Mouse (Mus musculus): Measurements from ENCODE around the gene Krt34.

Gene Krt34

GRCm38 (mm10) chr11:100041454-100041853, at the start of gene Krt34:
Gene Krt34, minus strand, starts transcription at chr11:100041554.
- DNase-seq = no peak

DNA sequence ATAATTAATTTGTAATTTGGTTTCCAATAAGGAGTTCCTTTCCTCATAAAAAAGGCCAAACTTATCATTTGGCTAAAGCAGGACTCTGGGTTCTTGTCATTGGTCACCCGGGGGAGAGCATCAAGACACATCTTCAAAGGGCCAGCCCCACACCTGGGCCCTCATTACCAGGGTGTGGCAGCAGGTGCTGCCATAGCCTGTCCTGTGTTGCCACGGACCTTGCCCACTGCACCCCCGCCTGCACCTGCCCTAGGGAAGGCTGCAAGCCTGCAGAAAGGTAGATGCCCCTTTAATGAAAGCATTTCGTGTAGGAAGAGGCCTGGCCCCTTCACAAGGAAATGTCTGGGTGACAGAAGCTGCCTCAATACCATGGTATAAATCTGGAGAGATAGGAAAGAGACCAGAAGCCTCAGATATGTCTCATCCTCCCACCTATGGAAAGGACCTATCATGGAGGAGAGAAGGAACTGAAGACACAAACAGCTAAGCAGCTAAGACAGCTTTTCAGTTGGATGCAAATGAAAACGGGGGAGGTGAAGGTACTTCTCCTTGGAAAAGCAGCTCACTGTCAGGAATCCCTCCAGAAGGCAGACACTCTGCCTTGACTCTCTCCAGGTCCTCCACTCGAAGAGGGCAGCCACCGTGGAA, 47.1 kb upstream of the Krt34 start:
- DNase-seq = no peak

- DNase-seq = no peak
Measured at GRCm38 (mm10) chr11:100087861-100088260, 46.5 kb upstream of the Krt34 start, which contains the start of gene Krt32. Gene Krt32, minus strand, starts transcription at chr11:100088226.

GRCm38 (mm10) chr11:100073873-100074272, 32.5 kb upstream of the Krt34 start:
- DNase-seq = no peak

GRCm38 (mm10) chr11:100067293-100068036, 26.1 kb upstream of the Krt34 start:
- DNase-seq = no peak

GRCm38 (mm10) chr11:100066236-100067010, 25.1 kb upstream of the Krt34 start:
- no peak for DNase-seq

GRCm38 (mm10) chr11:100058875-100059274, 17.5 kb upstream of the Krt34 start:
- DNase-seq = no peak

DNA sequence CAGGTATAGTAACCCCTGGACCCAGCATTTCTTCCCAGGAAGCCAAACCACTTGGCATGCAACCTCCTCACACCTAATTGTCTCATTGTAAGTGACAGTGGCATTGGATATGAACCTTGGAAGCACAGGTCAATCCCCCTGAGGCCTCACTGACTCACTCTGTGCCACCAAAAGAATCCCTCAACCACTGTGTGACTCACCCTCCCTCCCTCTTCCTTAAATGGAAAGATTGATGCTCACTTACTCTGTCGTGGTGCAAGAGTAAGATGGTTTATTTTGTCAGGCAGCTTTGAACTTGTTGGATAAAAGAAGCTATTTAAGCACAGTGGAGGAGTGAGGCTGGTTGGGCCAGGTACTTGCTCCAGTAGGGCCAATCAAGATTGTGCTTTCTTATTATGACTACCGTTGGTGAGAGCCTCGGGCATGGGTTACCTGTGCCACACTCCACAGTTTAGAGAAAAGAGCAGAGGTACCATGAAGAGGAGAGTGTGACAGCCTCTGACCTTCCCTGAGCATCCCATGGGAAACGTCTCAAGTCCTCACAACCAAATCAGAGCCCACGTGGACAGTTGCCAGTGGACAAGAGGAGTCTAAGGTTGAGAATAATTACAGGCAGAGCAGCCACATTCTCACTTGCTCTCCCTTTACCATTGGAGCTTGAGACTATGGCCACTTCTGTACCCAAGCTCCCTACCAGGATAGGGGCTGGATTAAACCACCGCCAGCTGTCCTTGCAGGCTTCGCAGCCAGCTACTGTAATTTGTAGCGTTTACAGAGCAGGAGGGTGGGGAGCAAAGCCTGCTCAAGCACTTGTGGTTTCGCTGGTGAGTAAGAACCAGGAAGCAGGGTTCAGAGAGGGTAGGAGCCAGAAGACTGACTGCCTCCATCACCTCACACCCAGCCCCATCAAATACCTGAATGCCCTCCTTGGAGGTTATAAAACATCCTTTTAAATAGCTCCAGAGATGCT, 14.6 kb upstream of the Krt34 start:
- no peak for DNase-seq

DNA sequence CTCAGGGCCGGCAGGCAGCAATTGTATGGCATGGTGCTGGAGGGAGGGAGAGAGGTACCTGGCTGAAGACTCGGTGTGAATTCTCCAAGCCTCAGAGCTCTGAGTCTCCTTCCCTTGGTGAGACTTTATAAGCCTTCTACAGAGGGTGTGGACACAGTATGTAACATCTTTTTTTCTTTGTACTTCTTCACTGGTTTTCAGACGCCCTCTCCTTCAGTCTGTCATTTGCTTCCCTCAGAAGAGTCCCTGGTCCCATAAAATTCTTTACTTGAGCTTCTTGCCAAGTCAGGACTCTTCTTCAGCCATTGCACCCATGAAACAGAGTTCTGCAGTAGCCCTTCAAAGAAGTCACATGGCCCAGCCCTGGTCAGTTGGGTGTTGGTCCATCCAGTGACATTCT, 9.1 kb upstream of the Krt34 start, which contains the start of gene Krt31:
Gene Krt31 (minus strand): TSS at position 101 of the 400 bp plus-strand sequence.
- no peak for DNase-seq

DNA sequence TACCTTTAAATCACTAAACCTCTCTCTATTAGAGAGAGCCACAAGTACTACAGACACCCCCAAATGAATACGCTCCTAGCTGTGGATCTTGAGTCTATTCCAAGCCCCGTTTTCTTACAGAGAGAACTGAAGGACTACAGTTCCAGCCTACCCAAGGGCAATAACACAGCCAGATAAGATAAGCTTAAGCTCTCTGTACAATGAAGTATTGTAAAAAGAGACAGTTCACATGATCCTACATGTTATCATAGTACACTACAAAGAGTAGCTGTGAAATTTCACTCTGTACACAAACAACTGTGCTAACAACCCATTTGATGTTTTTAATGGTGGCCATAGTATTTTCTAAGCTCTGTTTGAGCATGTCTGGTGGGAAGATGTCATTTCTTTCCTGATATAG, 5.8 kb upstream of the Krt34 start:
- DNase-seq = no peak

GRCm38 (mm10) chr11:100046303-100046866, 5.0 kb upstream of the Krt34 start:
- no peak for DNase-seq

DNA sequence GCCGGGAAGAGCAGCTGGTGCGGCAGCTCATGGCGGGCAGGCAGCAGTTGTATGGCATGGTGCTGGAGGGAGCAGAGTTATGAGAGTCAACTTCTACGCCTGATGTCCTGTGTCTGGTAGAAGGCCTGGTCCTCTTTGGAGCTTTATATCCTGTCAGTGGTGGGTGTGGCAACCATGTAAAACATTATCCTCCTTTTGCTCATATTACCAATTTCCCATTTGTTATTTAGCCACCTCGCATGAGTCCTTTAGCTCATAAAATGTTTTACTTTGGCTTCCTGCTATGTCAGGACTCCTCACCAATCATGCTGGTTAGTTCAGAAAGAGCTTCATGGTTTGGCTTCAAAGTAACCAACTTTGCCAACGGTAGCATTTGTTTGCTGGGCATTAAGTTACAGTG, 11.6 kb downstream of the Krt34 start, which contains the start of gene Krt33b:
Gene Krt33b (minus strand): TSS at position 101 of the 400 bp plus-strand sequence.
- DNase-seq = no peak

- no peak for DNase-seq
Measured at GRCm38 (mm10) chr11:100021438-100021837, 19.9 kb downstream of the Krt34 start.

DNA sequence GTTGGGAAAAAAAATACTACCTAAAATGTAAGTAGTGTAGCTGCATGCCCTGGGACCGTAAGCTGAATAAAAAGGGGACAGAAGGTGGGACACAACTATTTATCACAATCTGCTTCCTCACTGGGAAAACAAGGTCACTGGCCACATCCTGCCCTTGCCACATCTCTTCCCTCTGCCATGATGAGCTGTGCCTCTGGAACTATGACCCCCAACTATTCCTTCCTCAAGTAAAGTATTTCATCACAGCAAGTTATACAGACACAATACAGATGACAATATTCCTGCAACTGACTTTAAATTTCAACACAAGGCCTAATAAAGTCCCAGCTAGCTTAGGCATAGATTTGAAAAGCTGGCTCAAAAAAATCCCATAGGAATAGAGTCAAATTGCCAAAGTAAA, 21.9 kb downstream of the Krt34 start:
- no peak for DNase-seq

- DNase-seq = no peak
Measured at GRCm38 (mm10) chr11:100016112-100016511, 25.2 kb downstream of the Krt34 start, which contains the start of gene Krt33a. Gene Krt33a, minus strand, starts transcription at chr11:100016212.

- DNase-seq = no peak
Measured at GRCm38 (mm10) chr11:100013691-100014171, 27.6 kb downstream of the Krt34 start.

GRCm38 (mm10) chr11:100010682-100011081, 30.7 kb downstream of the Krt34 start:
- no peak for DNase-seq

GRCm38 (mm10) chr11:100008336-100008735, 33.0 kb downstream of the Krt34 start:
- DNase-seq = no peak

GRCm38 (mm10) chr11:100006624-100007023, 34.7 kb downstream of the Krt34 start:
- DNase-seq = peak in 1 of 2 experiments; percentile 21

- DNase-seq = no peak
Measured at GRCm38 (mm10) chr11:100005905-100006304, 35.4 kb downstream of the Krt34 start.

DNA sequence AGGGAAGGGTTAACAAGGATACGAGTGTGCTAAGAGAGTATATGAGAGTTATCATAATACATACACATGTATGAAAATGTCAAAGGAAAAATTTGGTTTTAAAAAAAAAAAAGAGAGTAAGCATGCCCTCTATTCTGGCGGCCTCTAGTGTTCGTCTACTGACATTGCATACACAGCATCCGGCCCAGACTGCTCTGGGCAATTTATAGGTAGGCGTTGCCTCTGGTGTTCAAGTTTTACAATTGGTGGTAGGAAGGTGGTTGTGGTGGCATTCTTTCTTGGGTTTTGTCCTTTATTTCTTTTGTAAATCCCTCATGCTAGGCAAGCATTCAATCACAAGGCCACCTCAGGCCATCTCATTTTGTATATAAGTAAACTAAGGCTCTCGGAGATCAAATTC, 36.5 kb downstream of the Krt34 start:
- DNase-seq = peak; percentile 41 to 70
